Mouse (Mus musculus): Measurements from ENCODE around the gene Cir1. TPM values are rescaled to one million over a fixed set of nuclear protein-coding genes. Genes with fewer than 3 reads are reported as not detected.

The Cir1 gene
- total RNA-seq, 2 experiments from 2014 or later: 15.7 to 21.3 TPM

DNA sequence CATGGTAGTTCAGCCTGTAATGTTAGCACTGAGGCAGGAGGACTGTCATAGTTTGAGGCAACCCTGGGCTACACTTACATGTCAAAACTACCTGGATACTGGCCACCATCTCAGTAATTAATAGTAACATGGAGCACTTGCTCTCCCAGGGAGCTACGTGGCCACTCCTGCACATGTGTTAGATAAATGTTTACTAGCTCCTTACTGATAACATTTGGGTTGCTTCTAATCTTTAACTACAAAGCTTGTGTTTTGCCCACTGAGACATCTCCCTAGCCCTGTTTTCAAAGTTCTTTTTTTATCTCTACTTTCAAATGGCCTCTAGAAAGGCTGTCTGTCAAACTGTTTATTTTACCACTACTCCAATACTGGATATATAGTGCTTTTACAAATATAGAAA lies 10.5 kb downstream of the Cir1 start:
- no peak for DNase-seq

GRCm38 (mm10) chr2:73298841-73299240 lies 13.7 kb downstream of the Cir1 start:
- no peak for DNase-seq

DNA sequence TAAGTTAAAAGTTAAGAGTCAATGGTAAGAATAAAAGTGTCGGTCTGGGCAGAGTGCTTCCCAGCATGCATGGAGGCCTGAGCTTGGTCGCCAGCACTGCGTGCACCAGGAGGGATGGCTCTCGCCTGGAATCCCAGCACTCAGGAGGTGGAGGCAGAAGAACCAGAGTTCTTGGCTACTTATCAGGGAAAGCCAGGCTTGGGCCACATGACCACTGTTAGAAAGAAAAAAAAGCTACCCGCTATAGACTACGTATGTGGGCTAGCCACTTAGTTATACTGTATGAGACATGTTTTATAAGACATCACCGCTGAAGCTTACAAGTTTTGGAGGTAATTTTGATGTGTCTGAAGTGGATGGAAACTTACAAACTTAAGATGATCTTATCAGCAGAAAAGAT lies 14.3 kb downstream of the Cir1 start:
- DNase-seq: no peak

DNA sequence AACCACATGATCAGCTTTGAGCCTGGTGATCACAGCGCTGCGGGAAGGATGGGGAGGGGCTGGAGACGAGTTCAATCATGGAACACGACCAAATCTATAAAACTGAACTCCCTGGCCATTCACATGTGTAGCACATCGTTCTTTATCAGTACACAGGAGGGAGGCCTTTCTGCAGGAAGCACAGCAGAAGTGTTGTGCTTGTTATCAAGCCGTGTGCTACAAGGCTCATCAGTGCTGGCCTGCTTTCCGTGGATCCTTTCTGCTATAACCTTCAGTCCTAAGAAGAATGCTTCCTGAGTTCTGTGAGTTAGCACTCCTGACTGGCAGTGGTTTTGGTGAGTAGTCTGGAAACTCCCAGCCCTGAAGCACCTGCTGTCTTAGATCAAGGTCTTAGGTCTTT lies 17.5 kb downstream of the Cir1 start:
- no peak for DNase-seq

DNA sequence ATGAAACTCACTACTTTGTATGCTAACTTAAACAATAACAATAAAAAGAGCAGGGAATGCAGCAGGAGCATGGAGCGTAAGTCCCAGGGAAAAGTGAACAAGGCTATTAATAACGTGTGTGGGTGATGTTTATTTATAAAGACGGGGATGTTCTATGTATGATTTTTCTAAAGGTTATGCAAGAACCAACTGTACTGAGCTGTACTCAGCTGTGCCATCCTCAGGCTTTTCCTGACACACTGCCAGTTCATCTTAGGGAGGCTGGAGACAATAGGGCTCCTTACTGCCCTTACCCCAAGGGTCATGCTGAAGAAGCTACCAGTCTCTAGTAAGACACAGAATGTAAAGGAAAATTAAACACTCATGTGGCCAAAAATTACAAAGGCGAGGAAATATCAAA lies 21.4 kb downstream of the Cir1 start:
- DNase-seq: no peak

- no peak for DNase-seq
Observed at GRCm38 (mm10) chr2:73285630-73286029, 26.9 kb downstream of the Cir1 start.

- DNase-seq: no peak
Observed at GRCm38 (mm10) chr2:73281707-73282106, 30.8 kb downstream of the Cir1 start.

DNA sequence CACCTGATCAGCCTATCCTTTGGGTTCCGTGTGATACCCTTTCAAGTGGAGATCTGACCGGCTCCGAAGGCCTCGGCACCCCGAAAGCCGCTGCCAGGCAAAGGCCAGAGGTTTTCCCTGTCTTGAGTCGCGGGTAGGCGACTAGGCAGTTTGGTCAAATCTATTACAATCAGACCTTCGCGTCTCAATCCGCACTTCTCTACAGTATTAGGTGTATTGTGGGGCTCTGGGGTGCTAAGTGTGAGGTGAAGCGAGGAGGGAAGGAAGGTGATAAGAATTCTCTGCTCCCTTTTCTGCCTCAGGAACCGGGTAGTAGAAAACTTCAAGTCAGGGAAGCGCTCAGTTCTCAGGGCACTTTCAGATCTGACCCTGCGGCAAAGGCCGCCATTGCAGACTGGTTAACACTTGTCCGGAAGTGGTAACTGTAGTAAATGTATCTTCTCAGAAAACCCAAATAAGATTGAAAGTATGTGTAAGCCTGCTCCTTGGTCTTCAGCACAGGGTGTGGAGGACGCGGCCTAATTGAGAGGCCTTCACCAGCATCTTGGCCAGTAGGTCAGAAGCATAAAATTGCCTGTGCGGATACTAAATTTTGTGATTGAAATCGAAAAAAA lies 31.3 kb downstream of the Cir1 start:
- no peak for DNase-seq

DNA sequence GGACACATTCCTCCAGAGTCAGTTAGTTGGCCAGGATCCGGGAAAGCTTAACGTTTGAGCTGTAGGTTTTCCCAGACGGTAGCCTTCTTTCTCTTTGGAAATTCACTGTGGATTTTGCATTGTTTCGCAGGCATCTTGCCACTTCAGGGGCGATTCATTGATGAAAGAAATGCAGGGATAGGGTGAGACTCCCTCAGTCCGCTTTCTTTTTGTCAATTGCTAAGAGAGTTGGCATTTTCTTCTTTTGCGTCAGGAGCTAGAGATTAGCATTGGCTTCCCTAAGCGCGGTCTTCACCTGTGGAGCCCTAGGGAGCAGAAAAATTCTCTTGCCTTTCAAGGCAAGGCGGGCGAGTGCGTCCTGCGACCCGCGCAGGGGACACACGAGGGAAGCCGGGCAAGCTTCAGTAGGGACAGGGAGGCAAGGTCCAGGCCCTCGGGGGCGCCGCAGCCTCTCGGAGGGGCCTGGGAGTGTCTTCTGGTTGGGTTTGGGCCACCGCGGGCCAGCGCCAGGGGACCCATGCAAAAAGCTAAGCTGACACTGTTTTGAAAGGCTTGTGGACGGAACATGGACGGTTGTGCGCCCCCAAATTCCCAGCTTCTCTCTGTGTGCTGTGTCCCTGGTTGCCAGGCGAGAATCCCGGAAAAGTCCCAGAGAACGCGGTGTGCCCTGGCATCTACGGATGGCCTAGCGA lies 32.0 kb downstream of the Cir1 start:
- no peak for DNase-seq

DNA sequence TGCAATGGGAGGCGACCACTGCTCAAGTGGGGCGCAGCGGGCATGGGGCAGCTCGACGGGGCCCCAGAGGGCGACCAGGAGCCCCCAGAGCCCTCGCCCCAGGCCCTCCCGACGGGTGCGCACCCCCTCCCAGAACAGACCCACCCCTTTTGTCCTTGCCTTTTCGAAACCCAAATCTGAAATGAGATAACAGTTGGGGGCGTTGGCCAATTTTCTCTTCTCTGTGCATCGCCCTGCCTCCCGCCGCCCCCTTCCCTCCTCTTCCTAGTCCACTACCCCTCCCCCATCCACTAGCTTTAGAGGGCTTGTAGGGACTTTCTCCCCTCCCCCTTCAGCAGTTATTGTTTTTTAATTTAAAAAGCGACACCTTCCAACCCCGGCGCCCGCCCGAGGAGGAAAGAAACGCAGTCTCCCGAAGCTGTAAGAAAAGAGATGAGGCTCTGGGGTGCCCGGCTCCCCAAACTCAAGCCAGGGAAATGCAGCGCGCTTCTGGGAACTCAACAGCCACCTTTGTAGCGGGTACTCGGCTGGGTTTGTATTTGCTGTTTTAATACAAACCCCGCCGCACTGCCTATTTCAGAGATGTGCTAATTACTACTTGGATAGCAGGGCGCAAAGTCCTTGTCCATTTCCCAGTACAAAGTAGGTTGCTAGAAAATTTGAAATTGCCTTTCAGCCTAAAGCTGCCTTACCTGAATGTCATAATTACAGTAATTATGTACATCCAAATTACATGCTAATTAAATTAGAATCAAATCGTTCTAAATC lies 33.0 kb downstream of the Cir1 start:
- DNase-seq: no peak

GRCm38 (mm10) chr2:73278869-73279268 lies 33.6 kb downstream of the Cir1 start:
- no peak for DNase-seq

DNA sequence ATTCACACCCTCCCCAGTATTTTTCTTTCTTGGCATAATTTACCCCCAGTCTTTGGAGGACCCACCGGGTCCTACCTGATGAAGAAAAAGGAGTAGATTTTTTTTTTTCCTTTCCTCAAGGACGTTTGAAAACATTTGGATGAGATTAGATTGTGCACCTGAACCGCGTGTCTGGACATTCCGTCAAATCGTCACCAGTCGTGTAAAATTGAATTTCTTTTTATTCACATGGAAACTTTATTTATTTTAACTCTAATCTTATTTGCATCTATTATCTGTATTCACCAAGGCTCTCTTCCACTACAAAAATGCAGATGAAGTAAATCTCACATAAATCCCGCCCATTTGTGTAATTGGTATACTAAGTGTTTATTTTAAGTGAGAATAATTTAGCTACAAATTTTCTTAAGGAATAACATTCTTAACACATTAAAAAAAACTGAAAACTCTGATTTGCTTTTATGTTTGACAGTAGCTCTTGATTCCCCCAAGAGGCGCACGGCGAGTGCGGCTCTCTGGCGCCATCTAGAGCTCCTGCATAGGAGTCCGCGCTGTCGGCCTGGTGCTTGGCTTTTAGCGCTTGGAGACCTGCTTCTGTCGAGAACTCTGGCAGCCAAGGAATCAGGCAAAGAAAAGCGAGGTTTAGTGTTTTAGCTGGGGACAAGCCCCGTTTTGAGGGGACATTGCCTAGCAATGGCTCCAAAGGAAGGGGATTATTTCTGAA lies 34.2 kb downstream of the Cir1 start:
- DNase-seq: peak; percentile 90 to 93

DNA sequence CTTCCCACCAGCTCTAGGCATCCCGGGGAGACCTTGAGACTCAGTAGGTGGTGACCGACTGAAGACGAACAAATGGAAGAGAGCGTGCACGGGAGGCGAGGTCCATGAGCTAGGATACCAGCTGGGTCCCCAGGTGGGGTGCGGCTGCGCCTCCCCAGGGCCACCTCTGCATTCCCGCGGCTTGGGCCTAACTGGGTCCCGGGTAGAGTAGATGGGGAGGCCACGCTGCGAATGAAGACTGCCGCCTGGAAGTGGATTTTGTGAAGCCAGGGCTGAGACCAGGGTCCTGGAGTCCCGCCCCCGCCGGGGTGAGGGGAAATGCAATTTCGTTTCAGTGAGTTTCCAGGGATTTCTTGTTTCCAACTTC lies 34.8 kb downstream of the Cir1 start:
- no peak for DNase-seq

- DNase-seq: no peak
Observed at GRCm38 (mm10) chr2:73277021-73277708, 35.3 kb downstream of the Cir1 start.

GRCm38 (mm10) chr2:73276141-73276571 lies 36.3 kb downstream of the Cir1 start:
- no peak for DNase-seq

DNA sequence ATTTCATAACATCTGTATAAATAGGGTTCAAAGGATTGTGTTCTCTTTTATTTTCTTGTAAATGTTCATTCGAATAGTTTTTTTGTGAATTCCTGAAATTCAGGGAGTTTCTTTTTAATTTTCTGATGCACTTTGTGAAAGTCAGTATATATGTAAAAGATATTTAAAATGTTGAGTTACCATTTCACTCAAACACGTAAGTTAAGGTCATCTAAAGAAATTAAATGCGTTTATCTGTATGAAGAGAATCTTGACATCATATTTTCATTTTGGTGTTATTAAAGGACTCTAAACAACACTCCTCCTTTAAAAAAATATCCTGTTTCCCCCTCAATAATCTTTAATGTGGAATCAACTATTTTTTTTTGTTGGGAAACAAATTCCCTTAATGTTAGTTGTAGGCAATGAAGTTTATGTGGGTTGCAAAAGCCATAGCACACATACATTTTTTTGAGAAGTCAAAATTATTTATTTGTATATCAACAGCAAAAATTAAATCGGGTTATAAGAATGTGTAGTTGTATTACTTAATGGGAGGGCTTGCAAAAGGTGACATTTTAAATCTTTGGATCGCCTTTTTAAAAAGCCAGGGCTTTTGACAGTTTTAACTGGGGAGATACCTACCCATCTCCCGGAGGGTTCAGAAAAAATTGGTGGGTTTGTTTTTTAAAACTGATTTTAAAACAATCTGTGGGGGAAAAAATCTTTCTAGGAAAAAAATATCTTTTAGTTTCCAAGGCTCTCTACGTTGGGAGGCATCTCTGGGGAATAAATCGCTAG lies 37.0 kb downstream of the Cir1 start:
- DNase-seq: no peak

DNA sequence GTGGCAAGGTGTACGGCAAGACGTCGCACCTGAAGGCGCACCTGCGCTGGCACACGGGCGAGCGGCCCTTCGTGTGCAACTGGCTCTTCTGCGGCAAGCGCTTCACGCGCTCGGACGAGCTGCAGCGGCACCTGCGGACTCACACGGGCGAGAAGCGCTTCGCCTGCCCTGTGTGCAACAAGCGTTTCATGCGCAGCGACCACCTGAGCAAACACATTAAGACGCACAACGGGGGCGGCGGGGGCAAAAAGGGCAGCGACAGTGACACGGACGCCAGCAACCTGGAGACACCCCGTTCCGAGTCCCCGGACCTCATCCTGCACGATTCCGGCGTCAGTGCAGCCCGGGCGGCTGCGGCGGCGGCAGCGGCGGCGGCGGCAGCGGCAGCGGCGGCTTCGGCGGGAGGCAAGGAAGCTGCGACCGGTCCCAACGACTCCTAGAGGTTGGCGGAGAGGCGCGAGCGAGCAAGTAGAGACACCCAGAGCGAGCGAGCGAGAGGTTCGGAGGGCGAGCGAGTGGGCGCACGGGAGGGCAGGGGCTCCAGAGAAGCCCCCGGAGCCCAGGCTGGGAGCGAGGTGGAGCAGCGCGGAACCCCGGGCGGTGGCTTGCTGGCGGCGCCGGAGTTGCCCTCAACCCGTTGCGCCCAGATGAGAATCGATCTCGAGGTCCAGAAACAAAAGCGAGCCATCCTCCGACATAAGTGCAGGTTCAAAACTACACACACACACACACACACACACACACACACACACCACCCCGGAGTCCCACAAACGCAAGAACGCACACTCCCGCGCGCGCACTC lies 38.2 kb downstream of the Cir1 start:
- DNase-seq: peak in 1 of 2 experiments; percentile 54

DNA sequence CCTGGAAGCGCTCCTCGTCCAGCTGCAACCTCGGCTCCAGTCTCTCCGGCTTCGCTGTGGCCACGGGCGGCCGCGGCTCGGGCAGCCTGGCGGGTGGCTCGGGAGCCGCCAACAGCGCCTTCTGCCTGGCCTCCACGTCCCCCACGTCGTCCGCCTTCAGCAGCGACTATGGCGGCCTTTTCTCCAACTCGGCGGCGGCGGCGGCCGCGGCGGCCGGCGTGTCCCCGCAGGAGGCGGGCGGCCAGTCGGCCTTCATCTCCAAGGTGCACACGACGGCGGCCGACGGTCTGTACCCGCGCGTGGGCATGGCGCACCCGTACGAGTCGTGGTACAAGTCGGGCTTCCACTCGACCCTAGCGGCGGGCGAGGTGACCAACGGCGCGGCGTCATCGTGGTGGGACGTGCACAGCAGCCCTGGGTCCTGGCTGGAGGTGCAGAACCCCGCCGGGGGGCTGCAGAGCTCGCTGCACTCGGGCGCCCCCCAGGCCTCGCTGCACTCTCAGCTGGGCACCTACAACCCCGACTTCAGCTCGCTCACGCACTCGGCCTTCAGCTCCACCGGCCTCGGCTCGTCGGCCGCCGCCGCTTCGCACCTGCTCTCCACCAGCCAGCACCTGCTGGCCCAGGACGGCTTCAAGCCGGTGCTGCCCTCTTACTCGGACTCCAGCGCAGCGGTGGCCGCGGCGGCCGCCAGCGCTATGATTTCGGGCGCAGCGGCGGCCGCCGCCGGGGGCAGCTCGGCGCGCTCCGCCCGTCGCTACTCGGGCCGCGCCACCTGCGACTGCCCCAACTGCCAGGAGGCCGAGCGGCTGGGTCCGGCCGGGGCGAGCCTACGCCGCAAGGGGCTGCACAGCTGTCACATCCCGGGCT lies 39.0 kb downstream of the Cir1 start:
- DNase-seq: no peak
